Mouse (Mus musculus): Measurements from ENCODE around the gene AC131692.1. TPM values are rescaled to one million over a fixed set of nuclear protein-coding genes. Genes with fewer than 3 reads are reported as not detected.

Gene AC131692.1
- polyA plus RNA-seq, 1 experiment from 2014 or later: not detected

Other genes starting within 250 kb of the AC131692.1 start
- gene Frmd8, start 219.1 kb upstream of the AC131692.1 start, polyA plus RNA-seq (2017; shearing (Covaris generic)): 104 TPM
- gene Slc25a45, start 216.6 kb upstream of the AC131692.1 start, polyA plus RNA-seq (2017; shearing (Covaris generic)): 18.4 TPM
- 0.61 TPM for gene Tigd3, start 200.3 kb upstream of the AC131692.1 start, polyA plus RNA-seq (2017; shearing (Covaris generic))
- 113 TPM for gene Dpf2, start 181.4 kb upstream of the AC131692.1 start, polyA plus RNA-seq (2017; shearing (Covaris generic))
- not detected for gene Cdc42ep2, start 169.6 kb upstream of the AC131692.1 start, polyA plus RNA-seq (2017; shearing (Covaris generic))
- 38.4 TPM for gene Pola2, start 130.2 kb upstream of the AC131692.1 start, polyA plus RNA-seq (2017; shearing (Covaris generic))
- gene Slc22a20, start 108.3 kb upstream of the AC131692.1 start, polyA plus RNA-seq (2017; shearing (Covaris generic)): not detected
- 46.7 TPM for gene Capn1, start 78.5 kb upstream of the AC131692.1 start, polyA plus RNA-seq (2017; shearing (Covaris generic))
- 54.6 TPM for gene Syvn1, start 47.8 kb upstream of the AC131692.1 start, polyA plus RNA-seq (2017; shearing (Covaris generic))
- gene Mrpl49, start 36.6 kb upstream of the AC131692.1 start, polyA plus RNA-seq (2017; shearing (Covaris generic)): 21.8 TPM
- 985 TPM for gene Fau, start 36.6 kb upstream of the AC131692.1 start, polyA plus RNA-seq (2017; shearing (Covaris generic))
- 17.6 TPM for gene Znhit2, start 33.2 kb upstream of the AC131692.1 start, polyA plus RNA-seq (2017; shearing (Covaris generic))
- gene Tm7sf2, start 26.0 kb upstream of the AC131692.1 start, polyA plus RNA-seq (2017; shearing (Covaris generic)): 7.2 TPM
- gene Vps51, start 17.2 kb upstream of the AC131692.1 start, polyA plus RNA-seq (2017; shearing (Covaris generic)): 67.1 TPM
- not detected for gene Tmem262, start 14.4 kb upstream of the AC131692.1 start, polyA plus RNA-seq (2017; shearing (Covaris generic))
- gene Gm28374, start 12.2 kb upstream of the AC131692.1 start, polyA plus RNA-seq (2017; shearing (Covaris generic)): 0.60 TPM
- gene Zfpl1, start 9.5 kb upstream of the AC131692.1 start, polyA plus RNA-seq (2017; shearing (Covaris generic)): 20.0 TPM
- 0.21 TPM for gene Cdca5, start 9.4 kb upstream of the AC131692.1 start, polyA plus RNA-seq (2017; shearing (Covaris generic))
- not detected for gene Naaladl1, start 11.4 kb downstream of the AC131692.1 start, polyA plus RNA-seq (2017; shearing (Covaris generic))
- 6.3 TPM for gene Sac3d1, start 24.2 kb downstream of the AC131692.1 start, polyA plus RNA-seq (2017; shearing (Covaris generic))
- gene Snx15, start 33.9 kb downstream of the AC131692.1 start, polyA plus RNA-seq (2017; shearing (Covaris generic)): 25.6 TPM
- not detected for gene Batf2, start 46.6 kb downstream of the AC131692.1 start, polyA plus RNA-seq (2017; shearing (Covaris generic))
- 25.1 TPM for gene Arl2, start 47.1 kb downstream of the AC131692.1 start, polyA plus RNA-seq (2017; shearing (Covaris generic))
- not detected for gene Majin, start 90.0 kb downstream of the AC131692.1 start, polyA plus RNA-seq (2017; shearing (Covaris generic))
- not detected for gene Gpha2, start 132.0 kb downstream of the AC131692.1 start, polyA plus RNA-seq (2017; shearing (Covaris generic))
- gene Ppp2r5b, start 141.5 kb downstream of the AC131692.1 start, polyA plus RNA-seq (2017; shearing (Covaris generic)): 19.1 TPM
- 79.4 TPM for gene Atg2a, start 147.2 kb downstream of the AC131692.1 start, polyA plus RNA-seq (2017; shearing (Covaris generic))
- gene Ehd1, start 182.3 kb downstream of the AC131692.1 start, polyA plus RNA-seq (2017; shearing (Covaris generic)): 34.0 TPM
- 0.35 TPM for gene Cdc42bpg, start 212.0 kb downstream of the AC131692.1 start, polyA plus RNA-seq (2017; shearing (Covaris generic))
- gene Men1, start 240.6 kb downstream of the AC131692.1 start, polyA plus RNA-seq (2017; shearing (Covaris generic)): 30.0 TPM
- gene Map4k2, start 246.7 kb downstream of the AC131692.1 start, polyA plus RNA-seq (2017; shearing (Covaris generic)): 129 TPM

Data from effector memory CD4-positive, alpha-beta T cell, adult 5 months (primary cell).